Mouse (Mus musculus): Measurements from ENCODE around the gene Itgb2.
A peak's percentile ranks its signal among the peaks of the same experiment; 100 is the strongest.

Itgb2 gene

GRCm38 (mm10) chr10:77586637-77587036 lies 56.6 kb downstream of the Itgb2 start:
- DNase-seq (ENCODE audit: extremely low read depth, low read depth) = no peak

- no peak for DNase-seq (ENCODE audit: extremely low read depth, low read depth)
Measured at GRCm38 (mm10) chr10:77587091-77587775, 57.2 kb downstream of the Itgb2 start.

DNA sequence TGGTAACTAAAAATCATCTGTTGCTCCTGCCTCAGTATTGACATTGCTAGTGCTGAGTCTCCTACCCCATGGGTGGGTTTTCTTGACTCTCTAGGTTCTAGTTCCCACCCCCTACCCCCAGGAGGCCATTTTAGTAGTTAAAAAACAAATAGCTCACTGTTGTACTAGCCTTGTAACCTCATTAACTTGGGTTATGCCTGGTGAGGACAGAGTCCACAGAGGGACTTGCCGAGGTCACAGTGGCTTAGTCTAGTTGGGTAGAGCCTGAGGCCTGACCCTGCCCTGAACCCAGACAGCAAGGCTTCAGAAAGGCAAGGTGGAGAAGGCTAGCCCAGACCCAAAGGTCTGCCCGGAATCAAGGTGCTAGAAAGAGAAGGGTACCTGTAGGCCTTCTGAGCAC lies 58.0 kb downstream of the Itgb2 start:
- no peak for DNase-seq (ENCODE audit: extremely low read depth, low read depth)

GRCm38 (mm10) chr10:77589117-77589516 lies 59.1 kb downstream of the Itgb2 start:
- DNase-seq (ENCODE audit: extremely low read depth, low read depth) = no peak

- no peak for DNase-seq (ENCODE audit: extremely low read depth, low read depth)
Measured at GRCm38 (mm10) chr10:77589749-77590148, 59.7 kb downstream of the Itgb2 start.

- DNase-seq (ENCODE audit: extremely low read depth, low read depth) = no peak
Measured at GRCm38 (mm10) chr10:77590812-77591211, 60.8 kb downstream of the Itgb2 start.

DNA sequence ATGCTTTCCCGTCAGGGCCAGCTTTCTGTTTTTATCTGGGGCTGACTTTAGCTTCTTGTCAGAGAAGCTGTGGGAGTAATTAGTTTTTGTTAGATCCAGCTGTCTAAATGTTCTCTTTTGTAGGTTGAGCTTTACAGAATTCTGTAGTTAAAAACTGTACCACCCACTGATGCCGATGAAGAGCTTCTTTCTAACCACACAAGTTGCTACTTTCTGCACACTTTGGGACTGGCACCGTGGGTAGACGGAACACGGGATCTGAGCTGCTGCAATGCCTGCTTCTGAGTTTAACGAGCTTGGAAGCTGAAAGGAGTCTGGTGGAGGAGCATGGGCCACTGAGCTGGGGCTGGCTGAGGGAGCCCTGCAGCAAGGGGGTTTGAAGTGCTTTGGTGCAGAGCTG lies 61.5 kb downstream of the Itgb2 start:
- no peak for DNase-seq (ENCODE audit: extremely low read depth, low read depth)

GRCm38 (mm10) chr10:77596060-77596459 lies 66.0 kb downstream of the Itgb2 start:
- DNase-seq (ENCODE audit: extremely low read depth, low read depth) = no peak

GRCm38 (mm10) chr10:77603021-77603420 lies 73.0 kb downstream of the Itgb2 start:
- no peak for DNase-seq (ENCODE audit: extremely low read depth, low read depth)

- DNase-seq (ENCODE audit: extremely low read depth, low read depth) = no peak
Measured at GRCm38 (mm10) chr10:77604111-77604510, 74.1 kb downstream of the Itgb2 start.

DNA sequence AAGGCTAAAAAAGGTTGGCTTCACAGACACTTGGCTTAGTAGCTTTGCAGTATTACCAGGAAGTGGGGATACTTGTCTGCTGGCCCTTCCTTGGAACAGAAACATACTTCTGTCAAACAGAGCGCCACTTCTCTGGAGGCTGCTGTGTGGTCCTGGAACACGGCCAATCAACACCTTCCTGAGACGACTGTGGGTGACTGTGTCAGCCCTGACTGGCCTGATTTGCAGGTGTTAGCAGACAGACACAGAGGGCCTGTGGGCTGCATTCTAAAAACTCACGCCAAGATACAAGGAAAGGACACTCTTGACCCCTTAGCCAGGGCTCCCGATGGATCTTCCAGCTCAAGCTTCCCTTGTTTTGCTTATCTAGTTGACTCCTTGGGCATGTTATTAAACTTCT lies 74.9 kb downstream of the Itgb2 start:
- no peak for DNase-seq (ENCODE audit: extremely low read depth, low read depth)

DNA sequence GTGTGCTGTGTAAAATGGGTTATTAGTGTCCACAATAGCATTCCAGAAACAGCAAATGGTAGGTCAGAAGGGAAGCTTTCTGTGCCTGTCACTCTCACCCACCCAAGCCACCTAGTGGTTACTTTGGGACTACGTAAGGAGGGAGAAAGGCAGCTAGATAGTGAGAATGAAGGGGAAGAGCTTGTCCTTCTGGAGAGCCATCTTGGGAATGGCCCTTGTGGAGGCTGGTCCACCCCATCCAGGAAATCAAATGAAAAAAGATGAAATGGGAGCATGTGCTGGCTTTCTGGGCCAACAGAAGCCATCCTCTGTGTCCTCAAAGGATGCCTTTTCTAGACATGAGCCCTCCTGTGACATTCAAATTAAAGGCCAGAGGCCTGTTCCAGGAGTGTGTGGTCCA lies 75.3 kb downstream of the Itgb2 start:
- DNase-seq (ENCODE audit: extremely low read depth, low read depth) = peak; percentile 68

DNA sequence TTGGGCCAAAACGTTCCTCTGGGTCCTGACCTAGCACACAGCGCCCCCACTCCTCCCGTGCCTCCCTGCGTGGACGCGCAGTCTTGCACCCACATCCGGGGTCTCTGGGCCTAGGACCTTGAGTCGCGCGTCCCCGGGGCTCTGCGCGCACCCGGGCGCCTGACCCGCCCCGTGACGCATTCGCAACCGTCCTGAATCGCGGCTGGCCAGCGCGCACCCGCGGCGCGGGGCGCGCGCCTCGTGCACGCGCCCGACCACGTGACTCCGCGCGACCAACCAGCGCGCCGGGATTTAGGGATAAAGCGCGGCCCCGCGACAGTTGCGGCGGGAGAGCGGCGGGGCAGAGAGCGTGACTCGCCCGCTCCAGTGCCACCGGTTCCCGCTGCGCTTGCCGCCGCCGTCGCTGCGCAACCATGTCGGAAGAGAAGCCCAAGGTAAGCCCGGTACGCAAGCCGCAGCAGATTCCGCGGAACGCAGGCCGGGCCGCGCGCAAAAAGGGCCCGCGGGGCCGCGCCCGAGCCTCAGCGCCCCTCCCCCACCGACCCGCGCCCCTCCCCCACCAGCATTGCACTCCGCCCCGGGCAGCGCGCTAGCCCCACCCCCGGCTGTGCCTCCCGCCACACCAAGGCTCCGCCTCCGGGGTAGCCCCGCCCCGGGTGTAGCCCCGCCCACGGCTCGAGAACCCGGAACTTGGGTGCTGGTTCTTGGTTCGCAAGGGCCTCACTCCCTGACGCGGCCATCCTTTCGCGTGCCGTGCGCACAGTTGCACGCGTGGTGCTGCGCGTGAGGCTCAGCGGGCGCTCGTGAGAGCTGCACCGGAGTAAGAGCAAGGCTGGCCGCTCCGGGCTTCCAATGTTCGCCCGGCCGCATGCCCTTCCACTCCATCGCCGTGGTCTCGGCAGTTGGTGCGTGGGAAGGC lies 76.1 kb downstream of the Itgb2 start, which contains the start of the genes Sumo3 and Gm49325:
Sumo3 (plus strand) TSS at position 190 of the 919 bp plus-strand sequence.
Gm49325 (plus strand) TSS at position 290 of the 919 bp plus-strand sequence.
- no peak for DNase-seq (ENCODE audit: extremely low read depth, low read depth)

DNA sequence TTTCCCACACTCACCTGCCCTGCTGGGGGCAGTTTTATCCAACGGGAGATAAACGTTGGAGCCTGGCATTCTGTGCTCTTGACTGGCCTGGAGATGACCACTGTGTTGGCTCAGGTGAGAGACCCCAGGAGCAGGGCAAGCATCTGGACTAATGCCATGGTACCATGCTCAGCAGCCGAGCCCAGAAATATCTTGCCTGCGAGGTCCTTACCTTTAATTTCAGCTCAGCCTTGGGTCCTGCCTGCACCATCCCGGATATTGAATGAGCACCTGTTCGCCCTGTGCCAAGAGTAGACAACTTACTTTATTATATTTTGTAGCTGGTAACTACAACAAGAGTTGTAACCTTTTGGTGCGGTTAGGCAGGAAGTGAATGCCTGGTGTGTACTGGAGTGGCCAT lies 76.8 kb downstream of the Itgb2 start:
- no peak for DNase-seq (ENCODE audit: extremely low read depth, low read depth)

DNA sequence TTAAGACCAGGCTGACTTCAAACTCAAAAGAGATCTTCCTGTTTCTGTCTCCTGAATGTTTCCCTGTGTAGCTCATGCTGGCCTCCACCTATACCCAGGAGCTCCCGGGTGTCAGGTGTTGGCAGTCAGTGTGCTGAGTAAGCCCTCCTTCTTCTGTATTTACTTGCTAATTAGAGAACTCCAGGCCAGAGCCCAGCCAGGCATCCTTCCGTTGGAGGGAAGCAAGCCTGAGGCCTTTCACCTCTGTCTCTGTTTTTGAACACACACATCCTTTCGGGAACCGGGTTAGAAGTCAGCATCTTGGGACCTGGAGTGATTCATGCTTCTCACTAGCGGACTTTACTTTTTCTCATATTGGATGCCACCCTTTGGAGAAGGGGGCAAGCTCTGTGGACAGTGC lies 77.4 kb downstream of the Itgb2 start:
- DNase-seq (ENCODE audit: extremely low read depth, low read depth) = no peak

- no peak for DNase-seq (ENCODE audit: extremely low read depth, low read depth)
Measured at GRCm38 (mm10) chr10:77608589-77608988, 78.5 kb downstream of the Itgb2 start.

DNA sequence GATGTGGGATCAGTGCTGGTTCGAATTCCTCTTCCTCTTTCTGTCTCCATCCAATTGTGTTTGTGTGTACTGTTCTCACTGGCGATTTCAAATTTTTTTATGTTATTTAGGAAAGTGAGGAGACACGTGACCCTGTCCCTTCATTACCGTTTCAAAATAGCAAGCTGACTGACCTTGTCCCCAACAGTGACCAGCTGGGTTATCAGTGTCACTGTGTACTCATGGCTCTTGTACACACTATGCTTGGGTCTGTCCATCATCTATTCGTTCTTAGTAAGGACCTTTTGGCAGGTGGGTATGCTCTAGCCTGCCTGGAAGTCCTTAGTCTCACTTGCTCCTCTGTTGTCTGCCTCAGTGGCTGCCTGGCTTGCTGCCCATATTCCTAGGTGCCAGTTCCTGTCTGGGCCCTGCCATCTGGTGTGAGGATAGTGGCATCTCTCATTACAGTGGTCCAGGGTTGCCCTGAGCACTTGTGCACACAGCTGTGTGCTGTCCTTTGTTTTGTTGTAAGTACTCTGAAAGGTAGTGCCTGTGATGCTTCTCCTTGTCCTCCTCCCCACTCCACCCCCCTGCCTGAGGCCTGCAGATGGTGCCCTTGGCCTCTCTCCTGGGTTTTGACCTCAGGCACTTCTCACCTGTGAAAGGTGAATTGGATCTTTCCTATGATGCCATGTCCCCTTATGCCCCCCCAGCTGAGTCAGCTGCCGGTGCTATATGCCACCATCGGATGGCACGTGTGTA lies 80.3 kb downstream of the Itgb2 start:
- no peak for DNase-seq (ENCODE audit: extremely low read depth, low read depth)

- no peak for DNase-seq (ENCODE audit: extremely low read depth, low read depth)
Measured at GRCm38 (mm10) chr10:77613409-77613808, 83.4 kb downstream of the Itgb2 start.

Data from MEL-GATA-1-ER (cell line).